Mouse (Mus musculus) embryo, embryonic 9.5 days (tissue): ENCODE data around the gene Creg1.
A peak's percentile ranks its signal among the peaks of the same experiment; 100 is the strongest.
"Not testable (repeated sequence)": the region's sequence is repeated elsewhere in the genome, so short reads cannot be mapped to it uniquely, and the experiment has no call there.

Experiments
- DNase-seq: peaks from one replicate; pipeline ENCODE4 v3.0.0-alpha.2; 2017; ENCODE audit errors: extremely low spot score

The Creg1 gene

GRCm38 (mm10) chr1:165751142-165751541, 12.4 kb upstream of the Creg1 start:
- DNase-seq: no peak

- DNase-seq: no peak
Measured at GRCm38 (mm10) chr1:165751838-165752237, 11.7 kb upstream of the Creg1 start.

GRCm38 (mm10) chr1:165754205-165754604, 9.3 kb upstream of the Creg1 start:
- no peak for DNase-seq

GRCm38 (mm10) chr1:165755194-165755593, 8.4 kb upstream of the Creg1 start:
- no peak for DNase-seq

GRCm38 (mm10) chr1:165761522-165762305, 1.8 kb upstream of the Creg1 start:
- DNase-seq: no peak

GRCm38 (mm10) chr1:165762498-165762897, 1.0 kb upstream of the Creg1 start:
- not testable (repeated sequence) for DNase-seq

GRCm38 (mm10) chr1:165762914-165763634, 472 bp upstream of the Creg1 start:
- no peak for DNase-seq

GRCm38 (mm10) chr1:165764571-165764970, 1.0 kb downstream of the Creg1 start:
- no peak for DNase-seq

- no peak for DNase-seq
Measured at GRCm38 (mm10) chr1:165765041-165765440, 1.5 kb downstream of the Creg1 start.

- DNase-seq: no peak
Measured at GRCm38 (mm10) chr1:165765651-165766294, 2.2 kb downstream of the Creg1 start.

GRCm38 (mm10) chr1:165766295-165766890, 2.8 kb downstream of the Creg1 start:
- DNase-seq: no peak

- DNase-seq: no peak
Measured at GRCm38 (mm10) chr1:165768894-165769512, 5.5 kb downstream of the Creg1 start.

- no peak for DNase-seq
Measured at GRCm38 (mm10) chr1:165770181-165770759, 6.7 kb downstream of the Creg1 start.

- DNase-seq: peak; percentile 91
Measured at GRCm38 (mm10) chr1:165771491-165771897, 7.9 kb downstream of the Creg1 start.

- no peak for DNase-seq
Measured at GRCm38 (mm10) chr1:165771998-165772397, 8.5 kb downstream of the Creg1 start.

GRCm38 (mm10) chr1:165775518-165776294, 12.2 kb downstream of the Creg1 start:
- DNase-seq: peak; percentile 71

GRCm38 (mm10) chr1:165779954-165780585, 16.5 kb downstream of the Creg1 start:
- peak; percentile 65 for DNase-seq

- peak; percentile 62 for DNase-seq
Measured at GRCm38 (mm10) chr1:165780586-165781111, 17.1 kb downstream of the Creg1 start.

GRCm38 (mm10) chr1:165781426-165781825, 17.9 kb downstream of the Creg1 start:
- DNase-seq: no peak

- no peak for DNase-seq
Measured at GRCm38 (mm10) chr1:165781911-165782310, 18.4 kb downstream of the Creg1 start.
